Mouse (Mus musculus) gastrocnemius, postnatal 14 days (tissue): Measurements from ENCODE around the gene Ankrd28. TPM values are rescaled to one million over a fixed set of nuclear protein-coding genes. Genes with fewer than 3 reads are reported as not detected.

Experiments
- DNase-seq: peaks from one replicate; pipeline ENCODE4 v3.0.0; 2021; ENCODE audit warnings: mixed read lengths
- intact Hi-C: fragments of 180-260 bp; cut with DNase I; formaldehyde crosslinking; loops from one replicate; pipeline ENCODE4 v1.15.1; 2025; ENCODE audit warnings: low total_unique reads
- total RNA-seq, 2 experiments: library from RNA; stranded (reverse); gene quantifications; 2 replicates each; pipeline ENCODE4 v1.2.3; 2021

Gene Ankrd28
- total RNA-seq, 2 experiments from 2014 or later = 35.8 to 38.4 TPM

DNA sequence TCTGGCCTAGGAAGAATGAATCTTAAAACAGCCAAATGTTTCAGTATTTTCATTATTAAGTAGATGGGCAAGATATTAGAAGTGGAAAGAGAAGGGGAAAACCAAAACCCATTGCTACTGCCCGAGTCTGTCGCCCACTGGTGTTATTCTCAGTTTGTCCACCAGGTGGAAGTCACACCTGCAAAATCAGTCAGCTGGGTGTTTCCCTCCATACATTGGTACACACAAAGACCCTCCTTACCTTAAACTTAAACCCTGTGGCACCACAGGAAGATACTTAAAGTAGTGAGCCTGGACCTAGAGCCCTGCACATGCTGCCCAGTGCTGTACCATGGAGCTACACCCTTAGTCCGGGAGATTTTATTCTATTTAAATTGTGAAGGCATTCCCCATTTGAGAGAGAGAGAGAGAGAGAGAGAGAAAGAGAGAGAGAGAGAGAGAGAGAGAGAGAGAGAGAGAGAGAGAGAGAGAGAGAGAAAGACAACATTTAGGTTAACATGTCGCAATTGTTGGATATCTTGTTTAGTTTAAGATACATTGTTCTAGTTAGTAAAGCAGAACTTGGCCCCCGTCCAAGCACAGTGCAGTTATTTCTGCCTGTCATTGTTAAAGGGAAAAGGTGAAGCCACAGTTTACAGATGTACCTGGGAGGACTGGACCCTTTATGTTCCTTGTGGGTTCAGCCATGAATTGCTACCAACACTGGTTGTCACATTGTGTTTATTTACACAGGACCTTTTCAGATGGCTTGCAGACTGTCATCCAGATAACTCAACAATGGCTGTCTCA lies 173.4 kb downstream of the Ankrd28 start:
- peak; percentile 62 for DNase-seq
- intact Hi-C loops = loop anchor here (5.0 to 10.0 kb wide), 2 partner anchors 298 to 420 kb away; no protein-coding TSS in a partner anchor

DNA sequence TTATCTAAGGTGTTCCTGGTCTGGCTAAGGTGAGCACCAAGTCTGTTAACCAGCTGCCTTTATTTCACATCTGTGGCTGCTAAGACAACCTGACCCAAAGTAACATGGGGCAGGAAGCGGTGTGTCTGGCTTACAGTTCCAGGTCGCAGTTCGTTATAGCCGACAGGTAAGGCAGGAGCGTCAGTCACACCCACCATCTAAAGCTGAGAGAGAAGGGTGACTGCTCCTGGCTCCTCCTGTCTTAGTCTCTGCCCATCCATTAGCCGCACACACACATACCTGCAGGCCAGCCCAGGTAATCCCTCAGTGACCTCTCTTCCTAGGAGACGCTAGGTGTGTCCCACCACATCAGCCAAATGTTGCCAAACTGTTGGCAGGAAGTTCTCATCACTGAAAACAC lies 174.1 kb downstream of the Ankrd28 start:
- no peak for DNase-seq
- intact Hi-C loops = loop anchor here (5.0 to 10.0 kb wide), 2 partner anchors 298 to 421 kb away; no protein-coding TSS in a partner anchor

DNA sequence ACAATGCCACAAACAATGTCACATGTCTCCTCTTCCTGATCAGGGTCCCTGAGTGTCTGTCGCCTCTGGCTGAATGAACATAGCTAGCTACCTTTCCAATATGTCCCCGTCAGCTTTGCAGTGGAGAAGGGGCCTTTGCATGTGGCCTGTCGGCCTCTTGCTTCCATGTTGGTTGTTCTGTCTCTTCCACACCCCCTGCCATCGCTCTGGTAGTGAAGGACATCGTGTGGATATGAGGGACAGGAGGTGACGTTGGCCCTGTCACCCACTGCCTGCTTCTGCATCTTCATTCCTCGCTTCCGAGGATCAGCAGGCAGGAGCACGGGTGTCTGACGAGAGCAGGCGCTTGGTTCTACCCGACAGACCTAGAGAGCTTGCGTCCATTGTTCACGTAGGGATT lies 175.0 kb downstream of the Ankrd28 start:
- intact Hi-C loops = loop anchor here (5.0 to 10.0 kb wide), 2 partner anchors 299 to 422 kb away; no protein-coding TSS in a partner anchor
- DNase-seq = no peak

GRCm38 (mm10) chr14:31654816-31655215 lies 175.6 kb downstream of the Ankrd28 start:
- no peak for DNase-seq
- intact Hi-C loops = loop anchor here (5.0 to 10.0 kb wide), 3 partner anchors 132 to 422 kb away; no protein-coding TSS in a partner anchor

- intact Hi-C loops = loop anchor here (5.0 to 10.0 kb wide), 2 partner anchors 134 to 302 kb away; no protein-coding TSS in a partner anchor
- no peak for DNase-seq
Measured at GRCm38 (mm10) chr14:31653101-31653875, 177.2 kb downstream of the Ankrd28 start.

- no peak for DNase-seq
- intact Hi-C loops = loop anchor here (5.0 to 10.0 kb wide), 2 partner anchors 135 to 302 kb away; no protein-coding TSS in a partner anchor
Measured at GRCm38 (mm10) chr14:31652624-31653023, 177.8 kb downstream of the Ankrd28 start.

DNA sequence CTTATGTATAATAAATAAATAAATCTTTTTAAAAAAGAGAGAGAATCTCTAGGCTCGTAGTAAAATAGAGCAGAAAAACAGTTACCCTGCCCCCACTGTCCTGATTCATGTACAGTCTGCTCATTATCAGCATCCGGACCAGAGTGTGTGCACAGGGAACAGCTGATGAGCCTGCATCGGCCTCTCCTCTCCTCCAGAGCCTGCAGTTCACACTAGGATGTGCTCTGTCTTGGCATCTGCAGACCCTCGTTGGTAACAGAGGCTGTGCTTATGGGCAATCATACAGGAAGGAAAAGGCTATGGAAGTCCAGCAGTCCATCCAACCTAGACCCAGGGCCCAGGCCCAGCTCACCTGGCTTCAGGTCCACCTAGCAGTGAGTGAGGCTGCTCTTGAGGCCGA lies 178.3 kb downstream of the Ankrd28 start:
- intact Hi-C loops = loop anchor here (5.0 to 10.0 kb wide), 2 partner anchors 135 to 303 kb away; no protein-coding TSS in a partner anchor
- DNase-seq = no peak

DNA sequence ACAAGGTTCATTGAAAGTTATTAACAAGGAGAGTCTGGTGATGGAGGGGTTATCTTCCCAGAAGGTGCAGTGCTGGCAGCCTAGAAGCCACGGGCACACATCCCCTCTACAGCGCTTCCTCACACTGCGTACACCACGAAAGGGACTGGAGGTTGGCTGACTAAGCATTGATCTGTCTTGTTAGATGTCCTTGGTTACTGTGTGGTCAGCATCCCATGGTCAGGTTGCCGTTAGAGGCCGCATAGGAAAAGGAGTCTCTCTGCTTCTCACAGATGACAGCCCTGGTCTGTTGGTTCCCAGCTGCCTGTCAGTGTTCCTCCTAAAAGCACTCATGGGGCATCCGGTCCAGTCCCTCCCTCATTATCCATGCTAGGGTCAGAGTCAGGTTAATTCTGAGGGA lies 179.2 kb downstream of the Ankrd28 start:
- no peak for DNase-seq
- intact Hi-C loops = loop anchor here (5.0 to 10.0 kb wide), 2 partner anchors 136 to 304 kb away; no protein-coding TSS in a partner anchor

- DNase-seq = no peak
- intact Hi-C loops = loop anchor here (5.0 to 10.0 kb wide), 2 partner anchors 137 to 304 kb away; no protein-coding TSS in a partner anchor
Measured at GRCm38 (mm10) chr14:31650347-31650746, 180.1 kb downstream of the Ankrd28 start.

Other genes with a start within 250 kb of the Ankrd28 start
- gene Colq, start 239.3 kb downstream of the Ankrd28 start, total RNA-seq = 1 to 10 TPM; 8.3 to 9.4 TPM
- gene Gm49387, start 189.8 kb downstream of the Ankrd28 start, total RNA-seq = not detected
- 1 to 10 TPM; 7.0 to 7.4 TPM for gene Btd, start 189.6 kb downstream of the Ankrd28 start, total RNA-seq
- 1 to 10 TPM; 7.3 to 8.1 TPM for gene Hacl1, start 189.4 kb downstream of the Ankrd28 start, total RNA-seq
- 10 to 100 TPM; 12.9 to 13.5 TPM for gene Galnt15, start 198.3 kb upstream of the Ankrd28 start, total RNA-seq